Mouse (Mus musculus): ENCODE data around the gene Dnttip1. TPM values are rescaled to one million over a fixed set of nuclear protein-coding genes. Genes with fewer than 3 reads are reported as not detected.

Gene Dnttip1
- polyA plus RNA-seq, 1 experiment: 16.3 TPM

- peaks cover 4% of the 10 kb centered on the region for H3K9me3 ChIP-seq (ENCODE audit: control insufficient read depth, low read length)
- TF ChIP-seq TAL1 (IDR thresholded peaks at IDR 0.05; ENCODE audit: low read length): peak; percentile 95
- TF ChIP-seq GATA1 (IDR thresholded peaks at IDR 0.05; ENCODE audit: low read length): peak; percentile 88
- peaks cover 83% of the 10 kb centered on the region for H3K4me1 ChIP-seq (ENCODE audit: control insufficient read depth)
- peaks cover 96% of the 10 kb centered on the region for H3K36me3 ChIP-seq (ENCODE audit: control insufficient read depth)
- no peaks in the 10 kb centered on the region for H3K27me3 ChIP-seq (ENCODE audit: control insufficient read depth)
- H3K4me3 ChIP-seq (replicated peaks): peak overlapping the region; percentile 40
These were observed 15.7 kb downstream of the Dnttip1 start for GRCm38 (mm10) chr2:164761502-164761901.

- H3K4me1 ChIP-seq (ENCODE audit: control insufficient read depth): peaks cover 81% of the 10 kb centered on the region
These were observed 16.2 kb downstream of the Dnttip1 start for GRCm38 (mm10) chr2:164761971-164762370.

GRCm38 (mm10) chr2:164762593-164762992 is 16.8 kb downstream of the Dnttip1 start:
- peaks cover 96% of the 10 kb centered on the region for H3K36me3 ChIP-seq (ENCODE audit: control insufficient read depth)
- no peaks in the 10 kb centered on the region for H3K27me3 ChIP-seq (ENCODE audit: control insufficient read depth)
- H3K4me1 ChIP-seq (ENCODE audit: control insufficient read depth): peaks cover 80% of the 10 kb centered on the region
- TF ChIP-seq GATA1 (IDR thresholded peaks at IDR 0.05; ENCODE audit: low read length) (peak; percentile 13; the same call in 1 of the 2 replicates), TAL1 (IDR thresholded peaks at IDR 0.05; ENCODE audit: low read length) (no peak)
- no peaks in the 10 kb centered on the region for H3K9me3 ChIP-seq (ENCODE audit: control insufficient read depth, low read length)
- peak overlapping the region; percentile 28 for H3K4me3 ChIP-seq (replicated peaks)

More at GRCm38 (mm10) chr2:164761971-164762370, 16.2 kb downstream of the Dnttip1 start:
- no peak for TF ChIP-seq TAL1 (IDR thresholded peaks at IDR 0.05; ENCODE audit: low read length)
- no peak for TF ChIP-seq GATA1 (IDR thresholded peaks at IDR 0.05; ENCODE audit: low read length)
- peak overlapping the region; percentile 40 for H3K4me3 ChIP-seq (replicated peaks)
- no peaks in the 10 kb centered on the region for H3K9me3 ChIP-seq (ENCODE audit: control insufficient read depth, low read length)
- H3K36me3 ChIP-seq (ENCODE audit: control insufficient read depth): peaks cover 96% of the 10 kb centered on the region
- H3K27me3 ChIP-seq (ENCODE audit: control insufficient read depth): no peaks in the 10 kb centered on the region

GRCm38 (mm10) chr2:164765841-164766240 is 20.1 kb downstream of the Dnttip1 start:
- H3K36me3 ChIP-seq (ENCODE audit: control insufficient read depth): peaks cover 85% of the 10 kb centered on the region
- no peak for TF ChIP-seq TAL1 (IDR thresholded peaks at IDR 0.05; ENCODE audit: low read length)
- no peak for TF ChIP-seq GATA1 (IDR thresholded peaks at IDR 0.05; ENCODE audit: low read length)

GRCm38 (mm10) chr2:164767812-164768540 is 22.2 kb downstream of the Dnttip1 start:
- Histone ChIP-seq H3K4me1 (ENCODE audit: control insufficient read depth) (peaks cover 62% of the 10 kb centered on the region), H3K9me3 (ENCODE audit: control insufficient read depth, low read length) (no peaks in the 10 kb centered on the region), H3K36me3 (ENCODE audit: control insufficient read depth) (peaks cover 85% of the 10 kb centered on the region), H3K27me3 (ENCODE audit: control insufficient read depth) (no peaks in the 10 kb centered on the region), H3K4me3 (replicated peaks) (peak overlapping the region; percentile 42)
- TF ChIP-seq GATA1 (IDR thresholded peaks at IDR 0.05; ENCODE audit: low read length): no peak
- no peak for TF ChIP-seq TAL1 (IDR thresholded peaks at IDR 0.05; ENCODE audit: low read length)

More at GRCm38 (mm10) chr2:164765841-164766240, 20.1 kb downstream of the Dnttip1 start:
- Histone ChIP-seq H3K9me3 (ENCODE audit: control insufficient read depth, low read length) (no peaks in the 10 kb centered on the region), H3K4me3 (replicated peaks) (no peak overlapping the region), H3K27me3 (ENCODE audit: control insufficient read depth) (no peaks in the 10 kb centered on the region), H3K4me1 (ENCODE audit: control insufficient read depth) (peaks cover 62% of the 10 kb centered on the region)

- Histone ChIP-seq H3K9me3 (ENCODE audit: control insufficient read depth, low read length) (no peaks in the 10 kb centered on the region), H3K4me1 (ENCODE audit: control insufficient read depth) (peaks cover 67% of the 10 kb centered on the region), H3K4me3 (replicated peaks) (peak within 1 kb of the TSS; percentile 74), H3K27me3 (ENCODE audit: control insufficient read depth) (no peaks in the 10 kb centered on the region), H3K36me3 (ENCODE audit: control insufficient read depth) (peaks cover 89% of the 10 kb centered on the region)
- TF ChIP-seq TAL1 (IDR thresholded peaks at IDR 0.05; ENCODE audit: low read length): no peak
- no peak for TF ChIP-seq GATA1 (IDR thresholded peaks at IDR 0.05; ENCODE audit: low read length)
These were observed 23.7 kb downstream of the Dnttip1 start, which contains the start of gene Ube2c for GRCm38 (mm10) chr2:164769258-164770037. Gene Ube2c (plus strand): TSS chr2:164769898.

GRCm38 (mm10) chr2:164770279-164770678 is 24.5 kb downstream of the Dnttip1 start:
- no peaks in the 10 kb centered on the region for H3K27me3 ChIP-seq (ENCODE audit: control insufficient read depth)
- peak; percentile 53; the same call in 1 of the 2 replicates for TF ChIP-seq GATA1 (IDR thresholded peaks at IDR 0.05; ENCODE audit: low read length)
- no peak for TF ChIP-seq TAL1 (IDR thresholded peaks at IDR 0.05; ENCODE audit: low read length)
- peaks cover 72% of the 10 kb centered on the region for H3K4me1 ChIP-seq (ENCODE audit: control insufficient read depth)
- H3K9me3 ChIP-seq (ENCODE audit: control insufficient read depth, low read length): no peaks in the 10 kb centered on the region
- peaks cover 88% of the 10 kb centered on the region for H3K36me3 ChIP-seq (ENCODE audit: control insufficient read depth)
- peak overlapping the region; percentile 74 for H3K4me3 ChIP-seq (replicated peaks)

GRCm38 (mm10) chr2:164771123-164771522 is 25.3 kb downstream of the Dnttip1 start:
- H3K27me3 ChIP-seq (ENCODE audit: control insufficient read depth): peaks cover 4% of the 10 kb centered on the region
- no peaks in the 10 kb centered on the region for H3K9me3 ChIP-seq (ENCODE audit: control insufficient read depth, low read length)
- H3K36me3 ChIP-seq (ENCODE audit: control insufficient read depth): peaks cover 82% of the 10 kb centered on the region
- H3K4me3 ChIP-seq (replicated peaks): peak overlapping the region; percentile 74
- peaks cover 69% of the 10 kb centered on the region for H3K4me1 ChIP-seq (ENCODE audit: control insufficient read depth)
- no peak for TF ChIP-seq TAL1 (IDR thresholded peaks at IDR 0.05; ENCODE audit: low read length)
- no peak for TF ChIP-seq GATA1 (IDR thresholded peaks at IDR 0.05; ENCODE audit: low read length)

Measured in erythroblast, embryonic 14.5 days (primary cell).